Mouse (Mus musculus) embryonic fibroblast, embryonic 13.5 days (primary cell): ENCODE results near the gene Coq10a.

Source experiments
- CTCF ChIP-seq: IDR thresholded peaks from 2 replicates; pipeline ENCODE4 v1.5.1; 2011; ENCODE audit warnings: mild to moderate bottlenecking, control low read depth, low read length, moderate library complexity, borderline replicate concordance; ENCODE audit not compliant: insufficient read depth
- POLR2A ChIP-seq: IDR thresholded peaks from 2 replicates; pipeline ENCODE4 v1.6.1; 2011; ENCODE audit warnings: low read depth, mild to moderate bottlenecking, control low read depth, low read length, moderate library complexity

- TF ChIP-seq CTCF = no peak
- TF ChIP-seq POLR2A = no peak
Observed at GRCm38 (mm10) chr10:128380565-128380964, 11.8 kb upstream of the Coq10a start.
